In the genomic region with DNA sequence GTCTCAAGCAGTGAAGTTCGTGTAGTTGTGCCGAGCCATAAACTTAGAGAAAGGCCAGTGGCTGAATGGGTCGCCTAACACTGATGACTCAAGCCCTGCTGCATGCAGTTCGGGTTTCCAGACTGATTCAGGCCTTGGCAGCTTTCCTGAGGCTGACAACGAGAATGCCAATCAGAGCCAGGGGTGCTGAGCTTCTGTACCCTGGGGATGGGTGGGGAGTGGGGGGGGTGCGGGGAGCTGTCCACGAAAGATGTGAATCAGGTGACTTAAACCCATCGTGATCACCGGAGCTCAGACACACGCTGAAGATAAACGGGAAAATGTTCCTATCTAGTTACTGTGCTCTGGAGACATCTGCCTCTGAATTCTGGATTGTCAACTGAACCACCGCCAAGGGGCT, we compare ENCODE assay signal across 24 mouse cellular contexts. TPM values are rescaled to one million over a fixed set of nuclear protein-coding genes. Genes with fewer than 3 reads are reported as not detected.
DNase-seq lines count a peak whose midpoint lies in the region; ATAC-seq and TF ChIP-seq lines count a peak whose summit lies in the region.
"Had no signal": no experiment of that assay in that cellular context is flagged by ENCODE, and none has a peak within 500 bp of the region (broad histone marks: within the 10 kb centered on the region; RNA-seq: fewer than 3 reads in every experiment).

No protein-coding gene starts in this region.

- 73% methylated on average over 12 of the region's 12 CpGs for WGBS in heart, embryonic 11.5 days (ENCODE audit: insufficient replicate concordance)
- WGBS in forebrain, embryonic 13.5 days, result 82% methylated on average over 12 of the region's 12 CpGs

- ATAC-seq in heart, embryonic 11.5 days (replicated peaks; ENCODE audit: insufficient number of reproducible peaks, low FRiP score, low TSS enrichment), result no peak
- no peak for ATAC-seq in forebrain, embryonic 13.5 days
- ATAC-seq: intestine, embryonic 15.5 days; liver, embryonic 12.5 days had no signal

- no peak overlapping the region for H3ac ChIP-seq in myocyte (ENCODE audit: control insufficient read depth, insufficient read length)

- H3K27me3 ChIP-seq in heart, embryonic 11.5 days (ENCODE audit: control insufficient read depth, insufficient read depth, low read length), result no peaks in the 10 kb centered on the region
- no peaks in the 10 kb centered on the region for H3K27me3 ChIP-seq in myocyte (ENCODE audit: control insufficient read depth, insufficient read depth, insufficient read length)
- no peaks in the 10 kb centered on the region for H3K27me3 ChIP-seq in forebrain, embryonic 13.5 days
- H3K27me3 ChIP-seq: embryonic facial prominence, embryonic 15.5 days; heart, embryonic 15.5 days; hindbrain, embryonic 13.5 days; intestine, embryonic 15.5 days; liver, embryonic 12.5 days; neural tube, embryonic 13.5 days had no signal

- H3K9me3 ChIP-seq in heart, embryonic 11.5 days (replicated peaks; ENCODE audit: control insufficient read depth, low read length), result no peaks in the 10 kb centered on the region
- H3K9me3 ChIP-seq in forebrain, embryonic 13.5 days (replicated peaks), result no peaks in the 10 kb centered on the region
- H3K9me3 ChIP-seq: embryonic facial prominence, embryonic 15.5 days; heart, embryonic 15.5 days; hindbrain, embryonic 13.5 days; intestine, embryonic 15.5 days; liver, embryonic 12.5 days; midbrain, embryonic 10.5 days; neural tube, embryonic 13.5 days had no signal

- H3K4me3 ChIP-seq in heart, embryonic 11.5 days (ENCODE audit: low read depth, low read length), result no peak overlapping the region
- H3K4me3 ChIP-seq in myocyte, result no peak overlapping the region
- no peak overlapping the region for H3K4me3 ChIP-seq in forebrain, embryonic 13.5 days
- H3K4me3 ChIP-seq: embryonic facial prominence, embryonic 15.5 days; forebrain, embryonic 12.5 days; heart, embryonic 15.5 days; hindbrain, embryonic 13.5 days; intestine, embryonic 15.5 days; layer of hippocampus, adult 2 months; liver, embryonic 12.5 days; midbrain, embryonic 10.5 days; neural tube, embryonic 13.5 days had no signal

- no peak overlapping the region for H3K27ac ChIP-seq in heart, embryonic 11.5 days (ENCODE audit: low read depth, low read length)
- H3K27ac ChIP-seq in forebrain, embryonic 13.5 days, result no peak overlapping the region
- H3K27ac ChIP-seq: embryonic facial prominence, embryonic 15.5 days; forebrain, embryonic 12.5 days; heart, embryonic 15.5 days; hindbrain, embryonic 13.5 days; intestine, embryonic 15.5 days; kidney, postnatal 0 days; layer of hippocampus, adult 2 months; liver, embryonic 12.5 days; midbrain, embryonic 10.5 days; neural tube, embryonic 13.5 days had no signal

- no peak for TF ChIP-seq POLR2A in myocyte (IDR thresholded peaks at IDR 0.05; ENCODE audit: insufficient read length, low read depth)

- H3K79me2 ChIP-seq in myocyte (ENCODE audit: control insufficient read depth, insufficient read depth), result no peaks in the 10 kb centered on the region

- no peaks in the 10 kb centered on the region for H3K36me3 ChIP-seq in heart, embryonic 11.5 days (ENCODE audit: control insufficient read depth, insufficient read depth, low read length)
- H3K36me3 ChIP-seq in myocyte (ENCODE audit: control insufficient read depth, insufficient read depth), result no peaks in the 10 kb centered on the region
- no peaks in the 10 kb centered on the region for H3K36me3 ChIP-seq in forebrain, embryonic 13.5 days (ENCODE audit: poor library complexity, severe bottlenecking)
- H3K36me3 ChIP-seq: embryonic facial prominence, embryonic 15.5 days; forebrain, embryonic 12.5 days; heart, embryonic 15.5 days; hindbrain, embryonic 13.5 days; intestine, embryonic 15.5 days; liver, embryonic 12.5 days; midbrain, embryonic 10.5 days; neural tube, embryonic 13.5 days had no signal

- peak; percentile 48 for DNase-seq in heart, adult 11 months
- DNase-seq in adipocyte (ENCODE audit: low spot score), result peak; percentile 65
- peak; percentile 46 for DNase-seq in fibroblast of lung, adult 2 months (ENCODE audit: low read depth)
- DNase-seq in thymus, postnatal 10 days (ENCODE audit: low spot score in 2 of 2), result no peak
- DNase-seq in layer of hippocampus, adult 9-10 months (ENCODE audit: low spot score), result no peak
- DNase-seq: B cell, adult 2 months; cerebellum, postnatal 10 days; lung, embryonic 14.5 days; lung, postnatal 4 days; right cerebral cortex, postnatal 4 days; thymus, postnatal 4 days had no signal

- H3K4me1 ChIP-seq in heart, embryonic 11.5 days (ENCODE audit: control insufficient read depth, insufficient read depth, low read length), result no peaks in the 10 kb centered on the region
- H3K4me1 ChIP-seq in forebrain, embryonic 13.5 days, result no peaks in the 10 kb centered on the region
- H3K4me1 ChIP-seq: embryonic facial prominence, embryonic 15.5 days; forebrain, embryonic 12.5 days; heart, embryonic 15.5 days; intestine, embryonic 15.5 days; liver, embryonic 12.5 days; midbrain, embryonic 10.5 days; neural tube, embryonic 13.5 days had no signal

- H3K4me2 ChIP-seq in heart, embryonic 11.5 days, result no peak overlapping the region
- H3K4me2 ChIP-seq in myocyte (ENCODE audit: low read depth), result peak overlapping the region; percentile 75
- no peak overlapping the region for H3K4me2 ChIP-seq in forebrain, embryonic 13.5 days
- H3K4me2 ChIP-seq: embryonic facial prominence, embryonic 15.5 days; forebrain, embryonic 12.5 days; heart, embryonic 15.5 days; hindbrain, embryonic 13.5 days; intestine, embryonic 15.5 days; liver, embryonic 12.5 days; lung, embryonic 14.5 days; neural tube, embryonic 13.5 days had no signal

- no peak overlapping the region for H3K9ac ChIP-seq in heart, embryonic 11.5 days (ENCODE audit: low read depth, low read length)
- no peak overlapping the region for H3K9ac ChIP-seq in forebrain, embryonic 13.5 days
- H3K9ac ChIP-seq: embryonic facial prominence, embryonic 15.5 days; forebrain, embryonic 12.5 days; heart, embryonic 15.5 days; hindbrain, embryonic 13.5 days; intestine, embryonic 15.5 days; liver, embryonic 12.5 days; lung, embryonic 14.5 days; neural tube, embryonic 13.5 days had no signal

TF ChIP-seq in myocyte, 11 proteins besides CTCF, POLR2A, EP300 and RAD21:
- TF ChIP-seq MAX (IDR thresholded peaks at IDR 0.05; ENCODE audit: low read depth), result no peak
- no peak for TF ChIP-seq MYOD1 (IDR thresholded peaks at IDR 0.05; ENCODE audit: control insufficient read depth in 1 of 3, insufficient read length in 2 of 3, low read depth in 2 of 3)
- no peak for TF ChIP-seq MYOG (IDR thresholded peaks at IDR 0.05; ENCODE audit: control insufficient read depth in 1 of 3, insufficient read depth in 1 of 3, insufficient read length in 2 of 3, low read depth in 2 of 3)
- no peak for TF ChIP-seq E2F4 (IDR thresholded peaks at IDR 0.05; ENCODE audit: insufficient read depth)
- TF ChIP-seq CEBPB (IDR thresholded peaks at IDR 0.05; ENCODE audit: insufficient read depth, poor library complexity, severe bottlenecking), result no peak
- TF ChIP-seq SRF (IDR thresholded peaks at IDR 0.05; ENCODE audit: control insufficient read depth, insufficient read length, low read depth), result no peak
- TF ChIP-seq REST (IDR thresholded peaks at IDR 0.05; ENCODE audit: insufficient read depth, insufficient read length), result no peak
- TF ChIP-seq USF1 (IDR thresholded peaks at IDR 0.05; ENCODE audit: low read depth), result no peak
- TF ChIP-seq TCF12 (IDR thresholded peaks at IDR 0.05; ENCODE audit: insufficient read depth, poor library complexity, severe bottlenecking), result no peak
- no peak for TF ChIP-seq POLR2AphosphoS2 (IDR thresholded peaks at IDR 0.05; ENCODE audit: insufficient read length, low read depth)
- TF ChIP-seq TCF3 (IDR thresholded peaks at IDR 0.05; ENCODE audit: insufficient read length, low read depth), result no peak

RNA-seq across cellular contexts. Expression of a gene that starts 19.3 kb away (rescaled TPM):
- polyA plus RNA-seq in heart, embryonic 11.5 days (2014; fragmentation: Nextera tagmentation; extraction: Ambion mirVana), result 32.8 and 38.8 TPM in 2 replicates
- 13.6 TPM for polyA plus RNA-seq in myocyte (2012; fragmentation: generic; extraction: Trizol)
- polyA plus RNA-seq in forebrain, embryonic 13.5 days (2015; fragmentation: Nextera tagmentation; extraction: Ambion mirVana), result 33.6 and 38.1 TPM in 2 replicates

RNA-seq across cellular contexts. Expression of a gene that starts 20.6 kb away (rescaled TPM):
- 3.3 and 3.8 TPM in 2 replicates for polyA plus RNA-seq in heart, embryonic 11.5 days (2014; fragmentation: Nextera tagmentation; extraction: Ambion mirVana)
- polyA plus RNA-seq in myocyte (2012; fragmentation: generic; extraction: Trizol), result 7.9 TPM
- polyA plus RNA-seq in forebrain, embryonic 13.5 days (2015; fragmentation: Nextera tagmentation; extraction: Ambion mirVana), result 0.16 TPM in 1 of 2 replicates, not detected in the other
- polyA plus RNA-seq: forebrain, embryonic 12.5 days; kidney, postnatal 0 days had no signal

Comparison
In these comparisons a context has a peak if more than half of its experiments do, and no peak if none do; other contexts are left out.
1. DNase-seq: peak in heart, adult 11 months (single experiment), adipocyte (single experiment) and fibroblast of lung, adult 2 months (single experiment); none in thymus, postnatal 10 days (0 of 2) and layer of hippocampus, adult 9-10 months (single experiment).